Mouse (Mus musculus): Measurements from ENCODE around the gene Fam111a. TPM values are rescaled to one million over a fixed set of nuclear protein-coding genes. Genes with fewer than 3 reads are reported as not detected.

Fam111a gene
- polyA plus RNA-seq, 1 experiment: 0.07 TPM

DNA sequence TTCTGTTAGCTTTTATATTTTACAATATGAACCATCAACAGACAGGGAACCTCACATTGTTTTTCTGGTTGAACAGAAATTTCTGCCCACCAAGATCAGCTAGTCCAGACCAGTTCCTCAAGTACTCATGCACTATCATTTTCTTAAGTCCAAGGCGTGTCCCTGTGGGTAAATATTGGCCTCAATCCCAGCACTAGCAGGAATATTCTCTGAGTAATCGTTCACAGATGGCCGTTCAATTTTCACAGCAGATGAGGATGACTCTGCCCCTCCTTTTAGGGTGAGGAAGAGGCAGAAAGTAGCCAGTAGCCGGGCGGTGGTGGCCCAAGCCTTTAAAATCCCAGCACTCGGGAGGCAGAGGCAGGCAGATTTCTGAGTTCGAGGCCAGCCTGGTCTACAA, 29.6 kb downstream of the Fam111a start:
- no peaks in the 10 kb centered on the region for H3K36me3 ChIP-seq (ENCODE audit: control insufficient read depth, insufficient read depth, low read length)
- no peaks in the 10 kb centered on the region for H3K27me3 ChIP-seq (ENCODE audit: control insufficient read depth, insufficient read depth, low read length)
- TF ChIP-seq POLR2A (IDR thresholded peaks at IDR 0.05; ENCODE audit: control insufficient read depth, low read depth, low read length) (no peak), CTCF (IDR thresholded peaks at IDR 0.05; ENCODE audit: control insufficient read depth, insufficient read depth, insufficient replicate concordance, low read depth, low read length) (no peak)
- H3K4me1 ChIP-seq (ENCODE audit: control insufficient read depth, insufficient read depth, low read length): peaks cover 2% of the 10 kb centered on the region; the same call in 1 of the 2 replicates
- H3K4me3 ChIP-seq (ENCODE audit: control insufficient read depth, low read depth, low read length): no peak overlapping the region
- H3K27ac ChIP-seq (ENCODE audit: control insufficient read depth, insufficient read depth, low read depth, low read length): no peak overlapping the region

GRCm38 (mm10) chr19:12575514-12575913, 30.0 kb downstream of the Fam111a start:
- Histone ChIP-seq H3K27ac (ENCODE audit: control insufficient read depth, insufficient read depth, low read depth, low read length) (no peak overlapping the region), H3K36me3 (ENCODE audit: control insufficient read depth, insufficient read depth, low read length) (no peaks in the 10 kb centered on the region), H3K4me1 (ENCODE audit: control insufficient read depth, insufficient read depth, low read length) (peaks cover 2% of the 10 kb centered on the region; the same call in 1 of the 2 replicates), H3K4me3 (ENCODE audit: control insufficient read depth, low read depth, low read length) (no peak overlapping the region), H3K27me3 (ENCODE audit: control insufficient read depth, insufficient read depth, low read length) (no peaks in the 10 kb centered on the region)
- no peak for TF ChIP-seq CTCF (IDR thresholded peaks at IDR 0.05; ENCODE audit: control insufficient read depth, insufficient read depth, insufficient replicate concordance, low read depth, low read length)
- TF ChIP-seq POLR2A (IDR thresholded peaks at IDR 0.05; ENCODE audit: control insufficient read depth, low read depth, low read length): no peak

DNA sequence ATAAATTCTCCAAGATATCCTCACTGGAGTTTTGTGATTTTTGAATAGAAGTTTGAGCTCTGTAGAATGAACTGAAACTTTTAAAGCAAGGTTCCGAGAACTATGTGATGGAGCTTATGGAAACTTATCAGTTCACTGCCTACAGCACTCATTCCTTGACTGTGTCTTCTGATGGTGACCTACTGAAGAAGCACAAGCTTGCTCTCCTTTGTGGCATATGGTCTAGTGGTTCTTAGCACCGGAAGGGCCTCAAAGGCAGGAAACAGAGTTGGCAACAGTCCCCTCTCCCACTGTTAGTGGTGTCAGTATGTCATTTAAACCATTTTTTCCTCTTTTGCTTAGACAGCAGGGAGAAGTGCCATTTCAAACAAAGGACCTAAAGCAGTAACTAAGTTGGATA, 31.1 kb downstream of the Fam111a start:
- peaks cover 2% of the 10 kb centered on the region; the same call in 1 of the 2 replicates for H3K4me1 ChIP-seq (ENCODE audit: control insufficient read depth, insufficient read depth, low read length)
- no peak for TF ChIP-seq CTCF (IDR thresholded peaks at IDR 0.05; ENCODE audit: control insufficient read depth, insufficient read depth, insufficient replicate concordance, low read depth, low read length)
- TF ChIP-seq POLR2A (IDR thresholded peaks at IDR 0.05; ENCODE audit: control insufficient read depth, low read depth, low read length): no peak
- no peak overlapping the region for H3K27ac ChIP-seq (ENCODE audit: control insufficient read depth, insufficient read depth, low read depth, low read length)
- H3K27me3 ChIP-seq (ENCODE audit: control insufficient read depth, insufficient read depth, low read length): no peaks in the 10 kb centered on the region
- no peak overlapping the region for H3K4me3 ChIP-seq (ENCODE audit: control insufficient read depth, low read depth, low read length)
- no peaks in the 10 kb centered on the region for H3K36me3 ChIP-seq (ENCODE audit: control insufficient read depth, insufficient read depth, low read length)

- no peak for TF ChIP-seq CTCF (IDR thresholded peaks at IDR 0.05; ENCODE audit: control insufficient read depth, insufficient read depth, insufficient replicate concordance, low read depth, low read length)
- no peak for TF ChIP-seq POLR2A (IDR thresholded peaks at IDR 0.05; ENCODE audit: control insufficient read depth, low read depth, low read length)
- H3K27ac ChIP-seq (ENCODE audit: control insufficient read depth, insufficient read depth, low read depth, low read length): no peak overlapping the region
- H3K27me3 ChIP-seq (ENCODE audit: control insufficient read depth, insufficient read depth, low read length): no peaks in the 10 kb centered on the region
- H3K4me3 ChIP-seq (ENCODE audit: control insufficient read depth, low read depth, low read length): no peak overlapping the region
- no peaks in the 10 kb centered on the region for H3K36me3 ChIP-seq (ENCODE audit: control insufficient read depth, insufficient read depth, low read length)
- no peaks in the 10 kb centered on the region for H3K4me1 ChIP-seq (ENCODE audit: control insufficient read depth, insufficient read depth, low read length)
Observed at GRCm38 (mm10) chr19:12585310-12585709, 39.8 kb downstream of the Fam111a start.

GRCm38 (mm10) chr19:12591908-12592307, 46.4 kb downstream of the Fam111a start:
- Histone ChIP-seq H3K4me1 (ENCODE audit: control insufficient read depth, insufficient read depth, low read length) (peaks cover 9% of the 10 kb centered on the region), H3K27ac (ENCODE audit: control insufficient read depth, insufficient read depth, low read depth, low read length) (no peak overlapping the region), H3K27me3 (ENCODE audit: control insufficient read depth, insufficient read depth, low read length) (no peaks in the 10 kb centered on the region), H3K4me3 (ENCODE audit: control insufficient read depth, low read depth, low read length) (no peak overlapping the region), H3K36me3 (ENCODE audit: control insufficient read depth, insufficient read depth, low read length) (no peaks in the 10 kb centered on the region)
- no peak for TF ChIP-seq POLR2A (IDR thresholded peaks at IDR 0.05; ENCODE audit: control insufficient read depth, low read depth, low read length)
- peak; percentile 33; the same call in 1 of the 2 replicates for TF ChIP-seq CTCF (IDR thresholded peaks at IDR 0.05; ENCODE audit: control insufficient read depth, insufficient read depth, insufficient replicate concordance, low read depth, low read length)

DNA sequence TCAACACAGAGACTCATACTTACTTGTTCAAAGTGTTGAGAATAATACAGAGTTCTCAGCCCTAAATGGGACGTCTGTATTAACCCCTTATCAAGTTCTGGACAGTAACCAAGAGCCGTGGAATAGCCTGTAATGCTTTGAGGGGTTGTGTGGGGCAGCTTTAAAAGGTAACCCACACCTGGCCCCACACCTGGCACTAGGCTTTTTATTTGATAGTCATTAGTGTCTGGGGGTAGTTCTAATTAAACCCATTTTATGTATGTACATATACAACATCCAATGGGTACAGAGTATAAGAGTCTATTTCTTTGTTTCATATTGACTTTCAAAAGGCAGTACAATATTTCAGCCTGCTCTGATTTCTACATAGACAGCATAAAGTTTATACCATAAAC, 49.6 kb downstream of the Fam111a start:
- no peaks in the 10 kb centered on the region for H3K36me3 ChIP-seq (ENCODE audit: control insufficient read depth, insufficient read depth, low read length)
- no peak overlapping the region for H3K4me3 ChIP-seq (ENCODE audit: control insufficient read depth, low read depth, low read length)
- H3K27ac ChIP-seq (ENCODE audit: control insufficient read depth, insufficient read depth, low read depth, low read length): no peak overlapping the region
- TF ChIP-seq CTCF (IDR thresholded peaks at IDR 0.05; ENCODE audit: control insufficient read depth, insufficient read depth, insufficient replicate concordance, low read depth, low read length) (no peak), POLR2A (IDR thresholded peaks at IDR 0.05; ENCODE audit: control insufficient read depth, low read depth, low read length) (no peak)
- no peaks in the 10 kb centered on the region for H3K27me3 ChIP-seq (ENCODE audit: control insufficient read depth, insufficient read depth, low read length)
- peaks cover 9% of the 10 kb centered on the region for H3K4me1 ChIP-seq (ENCODE audit: control insufficient read depth, insufficient read depth, low read length)

DNA sequence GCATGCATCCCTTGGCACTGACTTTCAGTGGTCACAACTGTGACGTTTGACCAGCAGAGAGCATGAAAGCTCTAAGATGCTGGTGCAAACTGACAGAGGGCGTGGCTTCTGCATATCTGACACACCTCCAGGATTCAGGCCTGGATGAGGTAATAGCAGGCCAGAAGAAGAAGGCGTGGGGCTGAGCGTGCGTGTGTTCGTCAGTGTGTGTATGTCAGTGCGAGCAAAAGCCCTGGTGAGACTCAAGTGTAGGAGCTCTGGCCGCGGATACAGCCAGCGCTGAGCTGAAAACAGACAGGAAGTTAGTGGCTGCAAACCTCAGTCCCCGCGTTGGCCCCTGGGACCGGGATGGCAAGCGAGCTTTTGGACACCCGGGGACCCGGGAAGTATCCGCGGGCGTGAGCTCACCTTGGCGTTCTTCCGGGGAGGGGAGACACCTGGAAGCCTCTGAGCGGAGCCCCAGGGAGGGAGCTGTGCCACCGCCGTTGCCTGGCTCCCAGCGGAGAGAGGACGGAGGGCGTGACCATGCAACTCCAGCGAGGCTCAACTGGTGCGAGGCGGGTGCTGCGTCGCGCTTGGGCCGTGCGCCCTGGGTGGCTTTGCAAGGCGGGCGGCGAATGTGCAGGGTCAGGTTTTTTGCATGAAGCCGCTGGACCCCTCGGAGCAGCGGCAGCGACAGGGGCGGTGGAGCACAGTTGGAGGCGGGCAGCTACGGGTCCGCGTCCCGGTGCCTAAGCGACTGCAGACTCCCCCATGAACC, 50.2 kb downstream of the Fam111a start:
- Histone ChIP-seq H3K27me3 (ENCODE audit: control insufficient read depth, insufficient read depth, low read length) (no peaks in the 10 kb centered on the region), H3K4me1 (ENCODE audit: control insufficient read depth, insufficient read depth, low read length) (peaks cover 9% of the 10 kb centered on the region), H3K4me3 (ENCODE audit: control insufficient read depth, low read depth, low read length) (peak overlapping the region; percentile 73), H3K36me3 (ENCODE audit: control insufficient read depth, insufficient read depth, low read length) (no peaks in the 10 kb centered on the region), H3K27ac (ENCODE audit: control insufficient read depth, insufficient read depth, low read depth, low read length) (no peak overlapping the region)
- TF ChIP-seq CTCF (IDR thresholded peaks at IDR 0.05; ENCODE audit: control insufficient read depth, insufficient read depth, insufficient replicate concordance, low read depth, low read length) (no peak), POLR2A (IDR thresholded peaks at IDR 0.05; ENCODE audit: control insufficient read depth, low read depth, low read length) (no peak)
